Mouse (Mus musculus): ENCODE measurements around the gene Slc35b1. TPM values are rescaled to one million over a fixed set of nuclear protein-coding genes. Genes with fewer than 3 reads are reported as not detected.

The Slc35b1 gene
- polyA plus RNA-seq, 1 experiment from 2014 or later, result 144 TPM

GRCm38 (mm10) chr11:95344181-95344580 is 40.3 kb upstream of the Slc35b1 start:
- Histone ChIP-seq H3K27me3 (ENCODE audit: control insufficient read depth, insufficient read depth, low read length) (no peaks in the 10 kb centered on the region), H3K36me3 (replicated peaks; ENCODE audit: control insufficient read depth, insufficient read depth) (no peaks in the 10 kb centered on the region), H3K9me3 (ENCODE audit: control insufficient read depth, low read length) (no peaks in the 10 kb centered on the region), H3K4me3 (replicated peaks; ENCODE audit: low read length) (no peak overlapping the region), H3K27ac (no peak overlapping the region), H3K9ac (no peak overlapping the region), H3K4me2 (replicated peaks) (no peak overlapping the region), H3K4me1 (replicated peaks; ENCODE audit: control insufficient read depth, insufficient read depth, low read length) (peaks cover 12% of the 10 kb centered on the region; the same call in 1 of the 2 replicates)
- ATAC-seq (ENCODE audit: low FRiP score), result no peak
- 80% methylated on average over 2 of the region's 2 CpGs for WGBS
- DNase-seq (ENCODE audit: low spot score), result no peak

GRCm38 (mm10) chr11:95350289-95350688 is 34.2 kb upstream of the Slc35b1 start:
- H3K4me1 ChIP-seq (replicated peaks; ENCODE audit: control insufficient read depth, insufficient read depth, low read length), result no peaks in the 10 kb centered on the region

GRCm38 (mm10) chr11:95350960-95351359 is 33.5 kb upstream of the Slc35b1 start:
- Histone ChIP-seq H3K9me3 (ENCODE audit: control insufficient read depth, low read length) (no peaks in the 10 kb centered on the region), H3K4me1 (replicated peaks; ENCODE audit: control insufficient read depth, insufficient read depth, low read length) (no peaks in the 10 kb centered on the region), H3K27ac (no peak overlapping the region), H3K27me3 (ENCODE audit: control insufficient read depth, insufficient read depth, low read length) (no peaks in the 10 kb centered on the region), H3K9ac (no peak overlapping the region), H3K36me3 (replicated peaks; ENCODE audit: control insufficient read depth, insufficient read depth) (no peaks in the 10 kb centered on the region), H3K4me3 (replicated peaks; ENCODE audit: low read length) (no peak overlapping the region), H3K4me2 (replicated peaks) (no peak overlapping the region)
- WGBS, result 94% methylated on average over 3 of the region's 3 CpGs
- ATAC-seq (ENCODE audit: low FRiP score), result no peak
- no peak for DNase-seq (ENCODE audit: low spot score)

More at GRCm38 (mm10) chr11:95350289-95350688, 34.2 kb upstream of the Slc35b1 start:
- Histone ChIP-seq H3K9ac (no peak overlapping the region), H3K27ac (no peak overlapping the region), H3K4me2 (replicated peaks) (no peak overlapping the region), H3K4me3 (replicated peaks; ENCODE audit: low read length) (no peak overlapping the region), H3K36me3 (replicated peaks; ENCODE audit: control insufficient read depth, insufficient read depth) (no peaks in the 10 kb centered on the region), H3K27me3 (ENCODE audit: control insufficient read depth, insufficient read depth, low read length) (no peaks in the 10 kb centered on the region), H3K9me3 (ENCODE audit: control insufficient read depth, low read length) (no peaks in the 10 kb centered on the region)
- ATAC-seq (ENCODE audit: low FRiP score) (no peak), DNase-seq (ENCODE audit: low spot score) (no peak)
- WGBS, result 67% methylated on average over 6 of the region's 6 CpGs

GRCm38 (mm10) chr11:95352686-95353085 is 31.8 kb upstream of the Slc35b1 start:
- Histone ChIP-seq H3K9ac (no peak overlapping the region), H3K27ac (no peak overlapping the region), H3K4me3 (replicated peaks; ENCODE audit: low read length) (no peak overlapping the region), H3K36me3 (replicated peaks; ENCODE audit: control insufficient read depth, insufficient read depth) (no peaks in the 10 kb centered on the region), H3K4me2 (replicated peaks) (no peak overlapping the region), H3K4me1 (replicated peaks; ENCODE audit: control insufficient read depth, insufficient read depth, low read length) (peaks cover 7% of the 10 kb centered on the region; the same call in 1 of the 2 replicates), H3K27me3 (ENCODE audit: control insufficient read depth, insufficient read depth, low read length) (no peaks in the 10 kb centered on the region), H3K9me3 (ENCODE audit: control insufficient read depth, low read length) (no peaks in the 10 kb centered on the region)
- WGBS, result 92% methylated on average over 2 of the region's 2 CpGs
- no peak for ATAC-seq (ENCODE audit: low FRiP score)
- DNase-seq (ENCODE audit: low spot score), result no peak

- DNase-seq (ENCODE audit: low spot score) (no peak), ATAC-seq (ENCODE audit: low FRiP score) (no peak)
- H3K4me1 ChIP-seq (replicated peaks; ENCODE audit: control insufficient read depth, insufficient read depth, low read length), result peaks cover 7% of the 10 kb centered on the region; the same call in 1 of the 2 replicates
- H3K4me3 ChIP-seq (replicated peaks; ENCODE audit: low read length), result no peak overlapping the region
- no peaks in the 10 kb centered on the region for H3K9me3 ChIP-seq (ENCODE audit: control insufficient read depth, low read length)
- no peak overlapping the region for H3K27ac ChIP-seq
- no peaks in the 10 kb centered on the region for H3K36me3 ChIP-seq (replicated peaks; ENCODE audit: control insufficient read depth, insufficient read depth)
- no peak overlapping the region for H3K4me2 ChIP-seq (replicated peaks)
- H3K9ac ChIP-seq, result no peak overlapping the region
- no peaks in the 10 kb centered on the region for H3K27me3 ChIP-seq (ENCODE audit: control insufficient read depth, insufficient read depth, low read length)
- 93% methylated on average over 9 of the region's 9 CpGs for WGBS
Observed at GRCm38 (mm10) chr11:95353226-95353625, 31.3 kb upstream of the Slc35b1 start.

- Histone ChIP-seq H3K27ac (no peak overlapping the region), H3K9me3 (ENCODE audit: control insufficient read depth, low read length) (no peaks in the 10 kb centered on the region), H3K36me3 (replicated peaks; ENCODE audit: control insufficient read depth, insufficient read depth) (no peaks in the 10 kb centered on the region), H3K4me3 (replicated peaks; ENCODE audit: low read length) (no peak overlapping the region), H3K4me2 (replicated peaks) (no peak overlapping the region), H3K9ac (no peak overlapping the region), H3K27me3 (ENCODE audit: control insufficient read depth, insufficient read depth, low read length) (no peaks in the 10 kb centered on the region), H3K4me1 (replicated peaks; ENCODE audit: control insufficient read depth, insufficient read depth, low read length) (peaks cover 7% of the 10 kb centered on the region; the same call in 1 of the 2 replicates)
- ATAC-seq (ENCODE audit: low FRiP score) (no peak), DNase-seq (ENCODE audit: low spot score) (no peak)
- WGBS, result 91% methylated on average over 14 of the region's 14 CpGs
Observed at GRCm38 (mm10) chr11:95354228-95354944, 30.1 kb upstream of the Slc35b1 start.

- WGBS, result 91% methylated on average over 12 of the region's 12 CpGs
- H3K27me3 ChIP-seq (ENCODE audit: control insufficient read depth, insufficient read depth, low read length), result no peaks in the 10 kb centered on the region
- H3K36me3 ChIP-seq (replicated peaks; ENCODE audit: control insufficient read depth, insufficient read depth), result no peaks in the 10 kb centered on the region
Observed at GRCm38 (mm10) chr11:95354945-95355660, 29.4 kb upstream of the Slc35b1 start.

GRCm38 (mm10) chr11:95355661-95356011 is 28.9 kb upstream of the Slc35b1 start:
- H3K36me3 ChIP-seq (replicated peaks; ENCODE audit: control insufficient read depth, insufficient read depth), result no peaks in the 10 kb centered on the region
- peaks cover 7% of the 10 kb centered on the region; the same call in 1 of the 2 replicates for H3K4me1 ChIP-seq (replicated peaks; ENCODE audit: control insufficient read depth, insufficient read depth, low read length)
- no peak overlapping the region for H3K9ac ChIP-seq
- H3K9me3 ChIP-seq (ENCODE audit: control insufficient read depth, low read length), result no peaks in the 10 kb centered on the region
- H3K27ac ChIP-seq, result no peak overlapping the region
- ATAC-seq (ENCODE audit: low FRiP score) (no peak), DNase-seq (ENCODE audit: low spot score) (no peak)
- no peaks in the 10 kb centered on the region for H3K27me3 ChIP-seq (ENCODE audit: control insufficient read depth, insufficient read depth, low read length)
- no peak overlapping the region for H3K4me3 ChIP-seq (replicated peaks; ENCODE audit: low read length)
- H3K4me2 ChIP-seq (replicated peaks), result no peak overlapping the region
- 95% methylated on average over 5 of the region's 5 CpGs for WGBS

More at GRCm38 (mm10) chr11:95354945-95355660, 29.4 kb upstream of the Slc35b1 start:
- Histone ChIP-seq H3K4me1 (replicated peaks; ENCODE audit: control insufficient read depth, insufficient read depth, low read length) (peaks cover 7% of the 10 kb centered on the region; the same call in 1 of the 2 replicates), H3K4me3 (replicated peaks; ENCODE audit: low read length) (no peak overlapping the region), H3K27ac (no peak overlapping the region), H3K4me2 (replicated peaks) (no peak overlapping the region), H3K9me3 (ENCODE audit: control insufficient read depth, low read length) (no peaks in the 10 kb centered on the region), H3K9ac (no peak overlapping the region)
- ATAC-seq (ENCODE audit: low FRiP score), result no peak
- DNase-seq (ENCODE audit: low spot score), result no peak

GRCm38 (mm10) chr11:95356039-95356438 is 28.5 kb upstream of the Slc35b1 start:
- Histone ChIP-seq H3K27ac (no peak overlapping the region), H3K9me3 (ENCODE audit: control insufficient read depth, low read length) (no peaks in the 10 kb centered on the region), H3K36me3 (replicated peaks; ENCODE audit: control insufficient read depth, insufficient read depth) (no peaks in the 10 kb centered on the region), H3K27me3 (ENCODE audit: control insufficient read depth, insufficient read depth, low read length) (no peaks in the 10 kb centered on the region), H3K9ac (no peak overlapping the region), H3K4me3 (replicated peaks; ENCODE audit: low read length) (no peak overlapping the region), H3K4me1 (replicated peaks; ENCODE audit: control insufficient read depth, insufficient read depth, low read length) (peaks cover 7% of the 10 kb centered on the region; the same call in 1 of the 2 replicates), H3K4me2 (replicated peaks) (no peak overlapping the region)
- WGBS, result 93% methylated on average over 7 of the region's 7 CpGs
- no peak for ATAC-seq (ENCODE audit: low FRiP score)
- DNase-seq (ENCODE audit: low spot score), result no peak
